Mouse (Mus musculus): ENCODE results near the gene Nek2. TPM values are rescaled to one million over a fixed set of nuclear protein-coding genes. Genes with fewer than 3 reads are reported as not detected.

The Nek2 gene
- 1 to 10 TPM; 8.6 to 8.7 TPM for total RNA-seq (2021)
- long read RNA-seq, experiment 1, transcript Nek2-201 (8 exons, 3,227 nt), result major isoform, 13 of 20 reads
- long read RNA-seq, experiment 1, partial matches to known transcripts, result 2 of 20 reads
- long read RNA-seq, experiment 1, other reads (novel, unspliced or antisense), result 4 of 20 reads
- long read RNA-seq, experiment 2, transcript Nek2-201 (8 exons, 3,227 nt), result major isoform, 14 of 22 reads
- long read RNA-seq, experiment 2, partial matches to known transcripts, result 1 of 22 reads
- long read RNA-seq, experiment 2, other reads (novel, unspliced or antisense), result 7 of 22 reads

- peak; percentile 90 to 97 for DNase-seq (ENCODE audit: low spot score in 2 of 2)
Measured at GRCm38 (mm10) chr1:191821326-191822091, at the start of gene Nek2. Nek2 (plus strand) TSS chr1:191821444.

- no peak for DNase-seq (ENCODE audit: low spot score in 2 of 2)
Measured at GRCm38 (mm10) chr1:191774106-191774505, 47.1 kb upstream of the Nek2 start.

- DNase-seq (ENCODE audit: low spot score in 2 of 2), result no peak
Measured at GRCm38 (mm10) chr1:191775116-191775515, 46.1 kb upstream of the Nek2 start.

GRCm38 (mm10) chr1:191777521-191777920 lies 43.7 kb upstream of the Nek2 start:
- no peak for DNase-seq (ENCODE audit: low spot score in 2 of 2)

GRCm38 (mm10) chr1:191780470-191780869 lies 40.8 kb upstream of the Nek2 start:
- no peak for DNase-seq (ENCODE audit: low spot score in 2 of 2)

GRCm38 (mm10) chr1:191785108-191785507 lies 36.1 kb upstream of the Nek2 start:
- DNase-seq (ENCODE audit: low spot score in 2 of 2), result no peak

GRCm38 (mm10) chr1:191786255-191786654 lies 35.0 kb upstream of the Nek2 start:
- DNase-seq (ENCODE audit: low spot score in 2 of 2), result no peak

- no peak for DNase-seq (ENCODE audit: low spot score in 2 of 2)
Measured at GRCm38 (mm10) chr1:191787379-191787778, 33.9 kb upstream of the Nek2 start.

GRCm38 (mm10) chr1:191792991-191793390 lies 28.3 kb upstream of the Nek2 start:
- no peak for DNase-seq (ENCODE audit: low spot score in 2 of 2)

GRCm38 (mm10) chr1:191793888-191794532 lies 27.2 kb upstream of the Nek2 start:
- no peak for DNase-seq (ENCODE audit: low spot score in 2 of 2)

- no peak for DNase-seq (ENCODE audit: low spot score in 2 of 2)
Measured at GRCm38 (mm10) chr1:191796238-191796896, 24.9 kb upstream of the Nek2 start.

GRCm38 (mm10) chr1:191802093-191802819 lies 19.0 kb upstream of the Nek2 start:
- DNase-seq (ENCODE audit: low spot score in 2 of 2), result no peak

- no peak for DNase-seq (ENCODE audit: low spot score in 2 of 2)
Measured at GRCm38 (mm10) chr1:191802820-191803655, 18.2 kb upstream of the Nek2 start.

GRCm38 (mm10) chr1:191804747-191805146 lies 16.5 kb upstream of the Nek2 start:
- DNase-seq (ENCODE audit: low spot score in 2 of 2), result no peak

GRCm38 (mm10) chr1:191805788-191806187 lies 15.5 kb upstream of the Nek2 start:
- DNase-seq (ENCODE audit: low spot score in 2 of 2), result no peak

GRCm38 (mm10) chr1:191806740-191807139 lies 14.5 kb upstream of the Nek2 start:
- DNase-seq (ENCODE audit: low spot score in 2 of 2), result no peak

- DNase-seq (ENCODE audit: low spot score in 2 of 2), result no peak
Measured at GRCm38 (mm10) chr1:191807979-191808378, 13.3 kb upstream of the Nek2 start.

GRCm38 (mm10) chr1:191808688-191809223 lies 12.5 kb upstream of the Nek2 start:
- DNase-seq (ENCODE audit: low spot score in 2 of 2), result peak in 1 of 2 experiments; percentile 34

- DNase-seq (ENCODE audit: low spot score in 2 of 2), result no peak
Measured at GRCm38 (mm10) chr1:191811774-191812173, 9.5 kb upstream of the Nek2 start.

Measured in gastrocnemius, postnatal 4 days (tissue).